Mouse (Mus musculus) midbrain, embryonic 14.5 days (tissue): ENCODE measurements around the gene Gm44805. TPM values are rescaled to one million over a fixed set of nuclear protein-coding genes. Genes with fewer than 3 reads are reported as not detected.

Experiments used
- ATAC-seq: fragments of 200-750 bp; cut with Nextera tagmentation; 2 replicates; pipeline ENCODE4 v1.8.0; 2017; ENCODE audit warnings: moderate number of reproducible peaks, moderate library complexity; ENCODE audit not compliant: low FRiP score, low TSS enrichment
- DNase-seq: peaks from one replicate; pipeline ENCODE4 v3.0.0-alpha.2; 2015
- H3K27ac ChIP-seq: fragments of 300-500 bp; sonication (generic); replicated peaks from 2 replicates; pipeline ENCODE4 v1.5.1; 2014; ENCODE audit warnings: mild to moderate bottlenecking, low read depth, low read length, moderate library complexity
- H3K27me3 ChIP-seq: fragments of 300-500 bp; sonication (generic); 2 replicates; pipeline ENCODE4 v1.6.1; 2014; ENCODE audit warnings: low read length, control low read depth, mixed read lengths; ENCODE audit not compliant: control insufficient read depth, insufficient read depth
- H3K36me3 ChIP-seq: fragments of 300-500 bp; sonication (generic); 2 replicates; pipeline ENCODE4 v1.6.1; 2014; ENCODE audit warnings: low read length, control low read depth; ENCODE audit not compliant: control insufficient read depth, insufficient read depth
- H3K4me1 ChIP-seq: fragments of 300-500 bp; sonication (generic); 2 replicates; pipeline ENCODE4 v1.6.1; 2014; ENCODE audit warnings: mild to moderate bottlenecking, antibody characterized with exemption, low read length, control low read depth; ENCODE audit not compliant: control insufficient read depth, insufficient read depth
- H3K4me2 ChIP-seq: fragments of 300-500 bp; sonication (generic); 2 replicates; pipeline ENCODE4 v1.6.1; 2014; ENCODE audit warnings: mild to moderate bottlenecking, low read length, moderate library complexity
- H3K4me3 ChIP-seq: fragments of 300-500 bp; sonication (generic); replicated peaks from 2 replicates; pipeline ENCODE4 v1.5.1; 2014; ENCODE audit warnings: low read depth, low read length
- H3K9ac ChIP-seq: fragments of 300-500 bp; sonication (generic); replicated peaks from 2 replicates; pipeline ENCODE4 v1.6.1; 2014; ENCODE audit warnings: mild to moderate bottlenecking, low read length, moderate library complexity
- H3K9me3 ChIP-seq: fragments of 300-500 bp; sonication (generic); 2 replicates; pipeline ENCODE4 v1.6.1; 2016; ENCODE audit warnings: low read length, control low read depth, mixed read lengths; ENCODE audit not compliant: control insufficient read depth
- WGBS: fragments of 180-500 bp; shearing (Covaris S2); extraction: QIAGEN DNeasy Blood & Tissue Kit; methylation state at CpG from one replicate; pipeline ENCODE4 v1.1.7; 2014; 5-methylcytosine and 5-hydroxymethylcytosine counted together
- polyA plus RNA-seq: library from polyadenylated mRNA; unstranded; fragments of >200 nt; fragmentation: Nextera tagmentation; extraction: Ambion mirVana; gene quantifications from 2 replicates; pipeline ENCODE4 v1.2.1, GENCODE M21; 2014

The Gm44805 gene
- polyA plus RNA-seq, 1 experiment from 2014 or later = not detected

GRCm38 (mm10) chr7:19622241-19622640, 59.0 kb downstream of the Gm44805 start:
- no peak overlapping the region for H3K9ac ChIP-seq
- DNase-seq (no peak), ATAC-seq (no peak)
- no peak overlapping the region for H3K4me3 ChIP-seq
- H3K4me2 ChIP-seq = no peak overlapping the region
- no peaks in the 10 kb centered on the region for H3K36me3 ChIP-seq
- WGBS = 45% methylated on average over 6 of the region's 6 CpGs
- H3K27me3 ChIP-seq = no peaks in the 10 kb centered on the region
- no peaks in the 10 kb centered on the region for H3K4me1 ChIP-seq
- no peak overlapping the region for H3K27ac ChIP-seq
- no peaks in the 10 kb centered on the region for H3K9me3 ChIP-seq

Other genes starting within 250 kb of the Gm44805 start
- gene Mark4, start 222.6 kb downstream of the Gm44805 start, polyA plus RNA-seq = 18.8 and 20.3 TPM in 2 replicates
- gene Exoc3l2, start 218.1 kb downstream of the Gm44805 start, polyA plus RNA-seq = 0.12 and 0.29 TPM in 2 replicates
- 2.5 and 6.1 TPM in 2 replicates for gene Bloc1s3, start 173.1 kb downstream of the Gm44805 start, polyA plus RNA-seq
- gene Trappc6a, start 173.0 kb downstream of the Gm44805 start, polyA plus RNA-seq = 30.1 and 36.6 TPM in 2 replicates
- 0.51 and 0.74 TPM in 2 replicates for gene Nkpd1, start 163.6 kb downstream of the Gm44805 start, polyA plus RNA-seq
- gene Ppp1r37, start 118.3 kb downstream of the Gm44805 start, polyA plus RNA-seq = 9.5 and 31.7 TPM in 2 replicates
- 0.22 and 0.32 TPM in 2 replicates for gene Zfp296, start 104.1 kb downstream of the Gm44805 start, polyA plus RNA-seq
- 140 and 154 TPM in 2 replicates for gene Gemin7, start 103.8 kb downstream of the Gm44805 start, polyA plus RNA-seq
- gene Clasrp, start 76.9 kb downstream of the Gm44805 start, polyA plus RNA-seq = 44.7 and 50.4 TPM in 2 replicates
- gene Relb, start 52.0 kb downstream of the Gm44805 start, polyA plus RNA-seq = 4.5 and 5.2 TPM in 2 replicates
- 132 and 134 TPM in 2 replicates for gene Clptm1, start 16.4 kb downstream of the Gm44805 start, polyA plus RNA-seq
- gene Apoc2, start 3.5 kb downstream of the Gm44805 start, polyA plus RNA-seq = 0.37 TPM in 1 of 2 replicates, not detected in the other
- gene Apoc4, start 56 bp upstream of the Gm44805 start, polyA plus RNA-seq = not detected in 2 replicates
- 1.7 and 2.0 TPM in 2 replicates for gene Apoc1, start 11.2 kb upstream of the Gm44805 start, polyA plus RNA-seq
- gene Apoe, start 17.8 kb upstream of the Gm44805 start, polyA plus RNA-seq = 163 and 265 TPM in 2 replicates
- gene Tomm40, start 34.0 kb upstream of the Gm44805 start, polyA plus RNA-seq = 120 and 121 TPM in 2 replicates
- 41.1 and 46.1 TPM in 2 replicates for gene Nectin2, start 69.1 kb upstream of the Gm44805 start, polyA plus RNA-seq
- gene Bcam, start 89.6 kb upstream of the Gm44805 start, polyA plus RNA-seq = 4.5 and 7.8 TPM in 2 replicates
- gene Cblc, start 115.4 kb upstream of the Gm44805 start, polyA plus RNA-seq = not detected in 2 replicates
- gene Bcl3, start 141.3 kb upstream of the Gm44805 start, polyA plus RNA-seq = 0.77 and 1.2 TPM in 2 replicates
- 9.9 and 13.6 TPM in 2 replicates for gene Gm19345, start 170.6 kb upstream of the Gm44805 start, polyA plus RNA-seq
- gene Ceacam16, start 179.9 kb upstream of the Gm44805 start, polyA plus RNA-seq = 0.90 TPM in 1 of 2 replicates, not detected in the other
- gene Ceacam19, start 206.5 kb upstream of the Gm44805 start, polyA plus RNA-seq = not detected in 2 replicates
- gene Pvr, start 239.7 kb upstream of the Gm44805 start, polyA plus RNA-seq = 4.9 and 8.2 TPM in 2 replicates